In genomic region chr6:119450965-119451943, GRCm38 (mm10) we compare ENCODE assay signal across 9 mouse cellular contexts. TPM values are rescaled to one million over a fixed set of nuclear protein-coding genes. Genes with fewer than 3 reads are reported as not detected.
A peak's percentile ranks its signal among the peaks of the same experiment; 100 is the strongest.
DNase-seq lines count a peak whose midpoint lies in the region; ATAC-seq and TF ChIP-seq lines count a peak whose summit lies in the region.
"Had no signal": no experiment of that assay in that cellular context is flagged by ENCODE, and none has a peak within 500 bp of the region (broad histone marks: within the 10 kb centered on the region; RNA-seq: fewer than 3 reads in every experiment).

No protein-coding gene starts in this region.

- intact Hi-C loops in left cerebral cortex, adult 2 months (cut with DNase I): no loop called here
- intact Hi-C loops in left cerebral cortex, postnatal 36 days (cut with DNase I): no loop called here

- DNase-seq in left cerebral cortex, adult 2 months (ENCODE audit: extremely low spot score in 1 of 2, low spot score in 2 of 2): no peak
- no peak for DNase-seq in left cerebral cortex, postnatal 36 days (ENCODE audit: low spot score in 2 of 2)
- DNase-seq in cerebellum, adult 9-10 months: no peak
- no peak for DNase-seq in urinary bladder, adult 18-20 months (ENCODE audit: low spot score in 2 of 2)
- DNase-seq in gastrocnemius, postnatal 10 days: no peak

- H3K4me1 ChIP-seq in embryonic facial prominence, embryonic 13.5 days: peaks cover 37% of the 10 kb centered on the region
- no peaks in the 10 kb centered on the region for H3K4me1 ChIP-seq in intestine, postnatal 0 days (replicated peaks; ENCODE audit: control insufficient read depth, insufficient read depth, low read length)
- H3K4me1 ChIP-seq in neural tube, embryonic 12.5 days: peaks cover 33% of the 10 kb centered on the region

- peak overlapping the region; percentile 43; the same call in 1 of the 2 replicates for H3K4me3 ChIP-seq in left cerebral cortex, adult 2 months
- H3K4me3 ChIP-seq in embryonic facial prominence, embryonic 13.5 days: peak overlapping the region; percentile 41
- H3K4me3 ChIP-seq in intestine, postnatal 0 days (ENCODE audit: low read depth, low read length): no peak overlapping the region
- H3K4me3 ChIP-seq in neural tube, embryonic 12.5 days: no peak overlapping the region

- H3K4me2 ChIP-seq in embryonic facial prominence, embryonic 13.5 days: peak overlapping the region; percentile 75
- peak overlapping the region; percentile 64 for H3K4me2 ChIP-seq in intestine, postnatal 0 days (replicated peaks; ENCODE audit: low read depth)
- peak overlapping the region; percentile 63 for H3K4me2 ChIP-seq in neural tube, embryonic 12.5 days (replicated peaks)

- H3K9ac ChIP-seq in embryonic facial prominence, embryonic 13.5 days: peak overlapping the region; percentile 56
- H3K9ac ChIP-seq in intestine, postnatal 0 days (ENCODE audit: low read depth, low read length): no peak overlapping the region
- no peak overlapping the region for H3K9ac ChIP-seq in neural tube, embryonic 12.5 days

- peak overlapping the region; percentile 54; the same call in 1 of the 2 replicates for H3K27ac ChIP-seq in left cerebral cortex, adult 2 months
- no peak overlapping the region; the same call in 1 of the 2 replicates for H3K27ac ChIP-seq in embryonic facial prominence, embryonic 13.5 days
- no peak overlapping the region for H3K27ac ChIP-seq in intestine, postnatal 0 days (ENCODE audit: low read depth, low read length)
- H3K27ac ChIP-seq in neural tube, embryonic 12.5 days: no peak overlapping the region; the same call in 1 of the 2 replicates

- TF ChIP-seq CTCF in left cerebral cortex, adult 2 months (IDR thresholded peaks at IDR 0.05): no peak
- TF ChIP-seq CTCF in intestine, postnatal 0 days (IDR thresholded peaks at IDR 0.05; ENCODE audit: low read depth): no peak

- no peaks in the 10 kb centered on the region for H3K9me3 ChIP-seq in embryonic facial prominence, embryonic 13.5 days
- H3K9me3 ChIP-seq in intestine, postnatal 0 days (ENCODE audit: control insufficient read depth): no peaks in the 10 kb centered on the region
- no peaks in the 10 kb centered on the region for H3K9me3 ChIP-seq in neural tube, embryonic 12.5 days

- no peaks in the 10 kb centered on the region for H3K36me3 ChIP-seq in embryonic facial prominence, embryonic 13.5 days
- no peaks in the 10 kb centered on the region for H3K36me3 ChIP-seq in intestine, postnatal 0 days (ENCODE audit: control insufficient read depth, insufficient read depth)
- H3K36me3 ChIP-seq in neural tube, embryonic 12.5 days: no peaks in the 10 kb centered on the region

- H3K27me3 ChIP-seq in embryonic facial prominence, embryonic 13.5 days: peaks cover 11% of the 10 kb centered on the region
- H3K27me3 ChIP-seq in intestine, postnatal 0 days (replicated peaks; ENCODE audit: control insufficient read depth, insufficient read depth, low read length): no peaks in the 10 kb centered on the region; the same call in 1 of the 2 replicates
- H3K27me3 ChIP-seq in neural tube, embryonic 12.5 days (replicated peaks): no peaks in the 10 kb centered on the region; the same call in 1 of the 2 replicates
- H3K27me3 ChIP-seq: Patski had no signal

- no peak for ATAC-seq in embryonic facial prominence, embryonic 13.5 days (ENCODE audit: insufficient number of reproducible peaks, insufficient read depth, low FRiP score, low TSS enrichment, low read depth)
- no peak for ATAC-seq in intestine, postnatal 0 days
- ATAC-seq in neural tube, embryonic 12.5 days (ENCODE audit: low FRiP score, low read depth): no peak
- ATAC-seq: Patski had no signal

- WGBS in embryonic facial prominence, embryonic 13.5 days: 30% methylated on average over 14 of the region's 14 CpGs
- 47% methylated on average over 14 of the region's 14 CpGs for WGBS in intestine, postnatal 0 days
- WGBS in neural tube, embryonic 12.5 days: 35% methylated on average over 14 of the region's 14 CpGs

RNA-seq across cellular contexts. Expression of gene Fbxl14, which starts 28.2 kb away (rescaled TPM):
- total RNA-seq in left cerebral cortex, adult 2 months (2021): 10 to 100 TPM; 35.9 to 40.4 TPM
- total RNA-seq in left cerebral cortex, postnatal 36 days (2021): 10 to 100 TPM; 31.8 to 35.5 TPM
- polyA plus RNA-seq in embryonic facial prominence, embryonic 13.5 days (2015; fragmentation: Nextera tagmentation; extraction: Ambion mirVana): 3.2 and 3.8 TPM in 2 replicates
- 4.0 and 4.4 TPM in 2 replicates for polyA plus RNA-seq in intestine, postnatal 0 days (2015; fragmentation: Nextera tagmentation; extraction: Ambion mirVana)
- polyA plus RNA-seq in neural tube, embryonic 12.5 days (2016; fragmentation: Nextera tagmentation; extraction: Ambion mirVana): 4.7 and 4.9 TPM in 2 replicates
- 10 to 100 TPM; 12.5 to 14.1 TPM for total RNA-seq in gastrocnemius, postnatal 10 days (2021)

RNA-seq across cellular contexts. Expression of gene Adipor2, which starts 33.8 kb away (rescaled TPM):
- 10 to 100 TPM; 39.9 to 40.9 TPM for total RNA-seq in left cerebral cortex, adult 2 months (2021)
- 10 to 100 TPM; 38.4 to 39.3 TPM for total RNA-seq in left cerebral cortex, postnatal 36 days (2021)
- polyA plus RNA-seq in embryonic facial prominence, embryonic 13.5 days (2015; fragmentation: Nextera tagmentation; extraction: Ambion mirVana): 32.4 and 35.6 TPM in 2 replicates
- 106 and 124 TPM in 2 replicates for polyA plus RNA-seq in intestine, postnatal 0 days (2015; fragmentation: Nextera tagmentation; extraction: Ambion mirVana)
- 31.0 and 31.7 TPM in 2 replicates for polyA plus RNA-seq in neural tube, embryonic 12.5 days (2016; fragmentation: Nextera tagmentation; extraction: Ambion mirVana)
- total RNA-seq in gastrocnemius, postnatal 10 days (2021): 10 to 100 TPM; 55.7 to 56.2 TPM

Comparison
In these comparisons a context has a peak if more than half of its experiments do, and no peak if none do; other contexts are left out.
1. H3K4me3 ChIP-seq: peak in left cerebral cortex, adult 2 months (single experiment) and embryonic facial prominence, embryonic 13.5 days (single experiment); none in intestine, postnatal 0 days (single experiment) and neural tube, embryonic 12.5 days (single experiment).
2. Peak in every context shown above with its lines, with median percentiles within 50 percentile points of each other: H3K4me2 ChIP-seq.